Mouse (Mus musculus): ENCODE data around the gene Safb2. TPM values are rescaled to one million over a fixed set of nuclear protein-coding genes. Genes with fewer than 3 reads are reported as not detected.

Safb2 gene
- total RNA-seq, 2 experiments from 2014 or later: 153 to 170 TPM

GRCm38 (mm10) chr17:56611323-56611722 is 26.9 kb upstream of the Safb2 start:
- DNase-seq (ENCODE audit: low spot score in 2 of 2): no peak

- peak; percentile 73 to 86 for DNase-seq (ENCODE audit: low spot score in 2 of 2)
Observed at GRCm38 (mm10) chr17:56609452-56610171, 25.2 kb upstream of the Safb2 start, which contains the start of gene 2410015M20Rik. 2410015M20Rik (minus strand) TSS chr17:56609771.

- DNase-seq (ENCODE audit: low spot score in 2 of 2): no peak
Observed at GRCm38 (mm10) chr17:56608699-56609098, 24.3 kb upstream of the Safb2 start.

GRCm38 (mm10) chr17:56607521-56608062 is 23.2 kb upstream of the Safb2 start:
- DNase-seq (ENCODE audit: low spot score in 2 of 2): no peak

- DNase-seq (ENCODE audit: low spot score in 2 of 2): no peak
Observed at GRCm38 (mm10) chr17:56605431-56605830, 21.0 kb upstream of the Safb2 start.

- no peak for DNase-seq (ENCODE audit: low spot score in 2 of 2)
Observed at GRCm38 (mm10) chr17:56604422-56604821, 20.0 kb upstream of the Safb2 start.

- DNase-seq (ENCODE audit: low spot score in 2 of 2): no peak
Observed at GRCm38 (mm10) chr17:56604070-56604380, 19.6 kb upstream of the Safb2 start.

- no peak for DNase-seq (ENCODE audit: low spot score in 2 of 2)
Observed at GRCm38 (mm10) chr17:56603186-56604069, 19.0 kb upstream of the Safb2 start.

GRCm38 (mm10) chr17:56593527-56594271 is 9.3 kb upstream of the Safb2 start:
- DNase-seq (ENCODE audit: low spot score in 2 of 2): no peak

- DNase-seq (ENCODE audit: low spot score in 2 of 2): no peak
Observed at GRCm38 (mm10) chr17:56592553-56592952, 8.2 kb upstream of the Safb2 start.

- no peak for DNase-seq (ENCODE audit: low spot score in 2 of 2)
Observed at GRCm38 (mm10) chr17:56588921-56589320, 4.5 kb upstream of the Safb2 start.

GRCm38 (mm10) chr17:56587773-56588172 is 3.4 kb upstream of the Safb2 start:
- no peak for DNase-seq (ENCODE audit: low spot score in 2 of 2)

GRCm38 (mm10) chr17:56585171-56585821 is 911 bp upstream of the Safb2 start:
- peak; percentile 19 to 38 for DNase-seq (ENCODE audit: low spot score in 2 of 2)

- peak in 1 of 2 experiments; percentile 25 for DNase-seq (ENCODE audit: low spot score in 2 of 2)
Observed at GRCm38 (mm10) chr17:56583611-56584256, 651 bp downstream of the Safb2 start.

GRCm38 (mm10) chr17:56583071-56583470 is 1.3 kb downstream of the Safb2 start:
- DNase-seq (ENCODE audit: low spot score in 2 of 2): no peak

GRCm38 (mm10) chr17:56572939-56573338 is 11.4 kb downstream of the Safb2 start:
- DNase-seq (ENCODE audit: low spot score in 2 of 2): no peak

- DNase-seq (ENCODE audit: low spot score in 2 of 2): no peak
Observed at GRCm38 (mm10) chr17:56572154-56572553, 12.2 kb downstream of the Safb2 start.

- no peak for DNase-seq (ENCODE audit: low spot score in 2 of 2)
Observed at GRCm38 (mm10) chr17:56570287-56570686, 14.1 kb downstream of the Safb2 start.

GRCm38 (mm10) chr17:56567370-56567769 is 17.0 kb downstream of the Safb2 start:
- no peak for DNase-seq (ENCODE audit: low spot score in 2 of 2)

- DNase-seq (ENCODE audit: low spot score in 2 of 2): no peak
Observed at GRCm38 (mm10) chr17:56566918-56567317, 17.5 kb downstream of the Safb2 start.

Measured in adrenal gland, postnatal 4 days (tissue).